Mouse (Mus musculus) CD8-positive naive resting alpha-beta T cell, adult 2 months (primary cell): ENCODE measurements around the gene Fam193a.
A peak's percentile ranks its signal among the peaks of the same experiment; 100 is the strongest.

Experiments used
- DNase-seq, 2 experiments: peaks; one replicate each; pipeline ENCODE4 v3.0.0; 2022; ENCODE audit warnings: low read depth in 2 of 2, low spot score in 2 of 2

Fam193a gene

GRCm38 (mm10) chr5:34369341-34370021, at the start of gene Fam193a:
Gene Fam193a, plus strand, starts transcription at chr5:34369933.
- peak; percentile 94 to 96 for DNase-seq

DNA sequence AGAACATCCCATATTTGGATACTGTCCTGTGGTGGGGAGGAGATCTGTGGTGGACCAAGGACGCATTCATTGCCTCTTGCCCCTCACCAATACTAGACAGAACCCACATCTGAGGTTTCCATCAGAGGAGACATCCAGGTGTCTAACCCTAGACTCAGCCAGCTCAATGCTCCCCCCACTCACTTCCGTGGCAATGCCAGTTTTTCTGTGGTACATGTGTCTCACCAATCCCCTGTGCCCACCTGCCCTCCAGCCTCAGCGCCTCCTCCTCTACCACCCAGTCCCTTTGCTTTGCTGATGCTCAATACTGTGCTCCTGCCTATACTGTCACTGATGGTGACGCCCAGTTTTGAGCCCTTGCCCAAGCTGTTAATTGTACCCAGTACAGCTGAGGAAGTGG, 48.5 kb upstream of the Fam193a start:
- DNase-seq = no peak

DNA sequence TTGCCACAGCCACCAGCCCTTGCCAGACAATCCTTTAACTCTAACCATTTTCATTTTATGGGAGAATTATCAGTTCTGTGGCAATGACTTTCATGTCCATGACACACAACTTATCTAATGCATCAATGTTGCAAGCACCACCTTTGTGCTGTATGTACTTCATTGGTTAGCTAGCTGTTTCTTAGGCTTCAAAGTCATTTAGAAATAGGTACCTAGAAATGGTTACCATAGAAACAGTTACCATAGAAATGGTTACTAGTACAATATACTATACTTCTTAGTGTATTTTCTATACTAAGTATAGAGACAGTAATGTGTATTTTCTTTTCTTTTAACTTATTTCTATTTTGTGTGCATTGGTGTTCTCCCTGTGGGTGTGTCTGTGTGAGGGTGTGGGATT, 44.4 kb upstream of the Fam193a start:
- no peak for DNase-seq

- no peak for DNase-seq
Observed at GRCm38 (mm10) chr5:34326249-34326691, 43.5 kb upstream of the Fam193a start.

DNA sequence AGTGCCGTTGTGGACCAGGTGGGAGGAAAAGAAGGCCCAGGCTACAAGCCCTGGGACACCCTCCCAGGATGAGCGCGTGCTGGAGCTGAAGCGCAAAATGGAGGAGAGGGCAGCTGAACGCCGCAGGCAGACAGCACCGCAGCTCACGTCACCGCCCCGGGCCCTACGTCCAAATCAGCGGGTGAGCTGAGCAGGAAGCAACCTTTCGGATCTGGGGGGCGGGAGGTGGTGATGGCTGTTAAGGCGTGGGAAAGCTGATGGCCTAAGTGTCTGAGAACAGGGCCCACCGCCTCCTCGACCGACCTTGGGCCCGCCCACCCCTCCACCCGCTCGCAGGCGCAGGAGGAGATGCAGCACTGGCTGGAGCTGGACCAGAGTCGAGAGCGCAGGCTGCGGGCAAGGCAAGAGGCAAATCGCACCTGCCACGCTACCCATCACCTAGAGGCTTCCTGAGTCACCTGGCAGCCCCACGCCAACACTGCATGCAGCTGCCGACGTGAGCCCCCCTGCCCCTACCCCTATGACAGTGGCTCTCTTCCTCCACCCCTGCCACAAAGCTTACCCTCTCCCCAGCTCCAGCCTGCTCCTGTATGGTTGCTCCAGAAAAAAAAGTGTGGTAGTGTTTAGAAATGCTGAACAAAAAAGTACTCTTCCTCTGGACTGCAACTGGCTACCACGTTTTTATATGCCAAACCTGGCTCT, 42.7 kb upstream of the Fam193a start:
- DNase-seq = peak; percentile 51 to 58

DNA sequence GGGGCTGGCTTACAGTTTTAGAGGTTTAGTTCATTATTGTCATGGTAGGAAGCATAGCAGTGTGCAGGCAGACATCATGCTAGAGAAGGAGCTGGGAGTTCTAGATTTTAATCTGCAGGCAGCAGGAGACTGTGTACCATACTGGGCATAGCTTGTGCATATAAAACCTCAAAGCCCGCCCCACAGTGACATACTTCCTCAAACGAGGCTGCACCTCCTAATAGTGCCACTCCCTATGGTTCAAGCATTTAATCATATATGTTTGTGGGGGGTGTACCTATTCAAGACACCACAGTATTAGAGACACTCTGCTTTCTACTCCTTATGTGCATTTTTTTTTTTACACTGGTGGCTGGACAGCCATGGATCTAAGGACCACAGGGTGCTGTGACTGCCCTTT, 39.6 kb upstream of the Fam193a start:
- DNase-seq = no peak

- no peak for DNase-seq
Observed at GRCm38 (mm10) chr5:34334081-34334480, 35.7 kb upstream of the Fam193a start.

- DNase-seq = no peak
Observed at GRCm38 (mm10) chr5:34335539-34336096, 34.1 kb upstream of the Fam193a start.

GRCm38 (mm10) chr5:34336097-34336774, 33.5 kb upstream of the Fam193a start, which contains the start of gene Rnf4:
Gene Rnf4, plus strand, starts transcription at chr5:34336289.
- DNase-seq = peak; percentile 97 to 99

GRCm38 (mm10) chr5:34336775-34337450, 32.8 kb upstream of the Fam193a start:
- DNase-seq = peak; percentile 72 to 77

DNA sequence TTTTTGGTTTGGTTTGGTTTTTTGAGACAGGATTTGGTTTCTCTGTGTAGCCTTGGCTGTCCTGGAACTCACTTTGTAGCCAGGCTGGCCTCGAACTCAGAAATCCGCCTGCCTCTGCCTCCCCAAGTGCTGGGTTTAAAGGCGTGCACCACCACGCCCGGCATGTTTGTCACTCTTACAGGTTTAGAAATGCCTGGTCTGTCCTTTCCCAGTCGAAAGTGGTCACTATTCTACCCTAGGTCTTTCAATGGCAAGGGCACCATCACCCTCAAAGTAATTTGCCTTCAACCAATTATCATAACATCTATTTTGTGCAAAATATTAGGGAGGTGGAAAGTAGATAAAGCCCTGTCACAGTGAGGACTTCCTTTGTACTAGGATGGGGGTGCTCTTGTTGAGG, 29.5 kb upstream of the Fam193a start:
- DNase-seq = no peak

GRCm38 (mm10) chr5:34352084-34352631, 17.6 kb upstream of the Fam193a start:
- DNase-seq = no peak

GRCm38 (mm10) chr5:34360261-34360660, 9.5 kb upstream of the Fam193a start:
- no peak for DNase-seq

- DNase-seq = no peak
Observed at GRCm38 (mm10) chr5:34363115-34363514, 6.6 kb upstream of the Fam193a start.

- no peak for DNase-seq
Observed at GRCm38 (mm10) chr5:34368551-34369290, 1.0 kb upstream of the Fam193a start.

GRCm38 (mm10) chr5:34370022-34370823, 490 bp downstream of the Fam193a start:
- peak; percentile 28 to 33 for DNase-seq

DNA sequence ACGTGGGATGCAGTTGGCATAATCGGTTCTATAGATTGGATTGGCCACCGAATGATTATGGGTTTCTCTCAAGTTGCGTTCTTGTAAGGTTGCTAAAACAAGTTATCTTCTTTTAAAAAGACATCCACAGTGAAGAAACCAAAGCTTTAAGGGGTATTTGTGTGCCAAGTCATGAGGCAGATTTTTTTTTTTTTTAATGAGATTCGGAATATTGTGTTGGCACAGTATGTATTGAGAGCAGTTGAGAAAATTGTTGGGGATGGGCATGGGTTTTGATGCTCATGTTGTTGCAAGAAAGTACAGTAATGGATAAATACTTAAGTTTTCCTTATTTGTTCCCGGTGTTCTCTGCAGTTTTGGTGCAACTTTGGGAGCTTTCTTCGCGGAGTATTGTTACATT, 1.1 kb downstream of the Fam193a start:
- no peak for DNase-seq

DNA sequence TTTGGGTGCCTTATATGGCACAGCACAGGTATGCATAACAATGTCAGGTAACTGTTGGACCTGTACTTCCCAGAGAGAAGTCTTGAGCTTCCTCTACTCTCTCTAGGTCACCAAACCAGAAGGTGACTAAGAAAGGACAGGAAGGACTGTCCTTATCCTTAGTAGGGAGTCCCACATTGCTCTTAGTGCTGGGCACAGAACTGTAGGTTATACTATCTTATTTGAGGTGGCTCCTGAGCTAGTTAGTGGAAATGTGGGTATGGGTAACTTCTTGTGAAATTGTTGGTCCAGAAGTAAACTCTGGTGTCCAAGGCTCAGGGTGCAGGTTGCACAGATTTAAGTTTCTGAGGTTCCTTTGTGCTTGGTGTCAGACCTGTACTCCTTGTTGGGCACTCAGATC, 2.4 kb downstream of the Fam193a start:
- DNase-seq = no peak

DNA sequence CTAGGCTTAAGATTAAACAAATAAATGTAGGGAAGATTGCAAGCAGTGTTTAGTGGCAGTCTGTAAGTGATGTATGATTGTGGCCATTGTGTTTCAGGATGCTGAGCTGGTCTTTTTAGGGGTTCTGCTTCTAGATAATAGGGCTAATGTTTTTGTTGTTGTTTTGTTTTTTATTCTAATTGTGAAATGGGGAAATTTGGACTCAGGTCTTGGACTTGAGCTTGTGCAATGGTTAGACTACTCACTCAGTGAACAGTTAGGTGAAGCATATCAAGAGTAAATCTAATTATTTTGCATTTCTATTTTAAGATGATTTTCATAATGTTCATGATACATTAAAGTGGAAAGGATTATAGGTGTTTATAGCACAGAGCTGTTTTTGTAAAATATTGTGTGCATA, 2.8 kb downstream of the Fam193a start:
- DNase-seq = no peak
